Comparison of ENCODE assay signal across 8 mouse cellular contexts in genomic region chr13:41079421-41079780, GRCm38 (mm10). TPM values are rescaled to one million over a fixed set of nuclear protein-coding genes. Genes with fewer than 3 reads are reported as not detected.
DNase-seq lines count a peak whose midpoint lies in the region; ATAC-seq and TF ChIP-seq lines count a peak whose summit lies in the region.

TSS of gene Mak (minus strand) at chr13:41079706.

- WGBS in embryonic facial prominence, embryonic 14.5 days: 1% methylated on average over 27 of the region's 40 CpGs
- under 1% methylated on average over 40 of the region's 40 CpGs for WGBS in lung, embryonic 14.5 days
- 3% methylated on average over 36 of the region's 40 CpGs for WGBS in thymus, adult 2 months

- H3K27me3 ChIP-seq in embryonic facial prominence, embryonic 14.5 days (replicated peaks; ENCODE audit: control insufficient read depth, insufficient read depth, low read length): peaks cover 22% of the 10 kb centered on the region
- peaks cover 11% of the 10 kb centered on the region; the same call in 1 of the 2 replicates for H3K27me3 ChIP-seq in lung, embryonic 14.5 days (ENCODE audit: insufficient read depth, low read length)
- peaks cover 7% of the 10 kb centered on the region; the same call in 1 of the 2 replicates for H3K27me3 ChIP-seq in thymus, adult 2 months (ENCODE audit: control insufficient read depth, insufficient read depth, low read length)

- peak; percentile 32 to 57 for DNase-seq in urinary bladder, adult 18-20 months (ENCODE audit: low spot score in 2 of 2)
- no peak for DNase-seq in urinary bladder, postnatal 10 days (ENCODE audit: low spot score)
- DNase-seq in embryonic facial prominence, embryonic 14.5 days (ENCODE audit: low spot score): peak; percentile 85
- DNase-seq in layer of hippocampus, adult 8-10 months (ENCODE audit: low spot score in 2 of 2): peak; percentile 38 to 43
- peak; percentile 84 for DNase-seq in lung, embryonic 14.5 days
- peak; percentile 12 for DNase-seq in ovary, postnatal 10 days (ENCODE audit: low spot score)
- peak; percentile 47 for DNase-seq in thymus, adult 2 months

- peak; percentile 94 for ATAC-seq in embryonic facial prominence, embryonic 14.5 days (ENCODE audit: low read depth)
- peak; percentile 50 to 81 for ATAC-seq in hematopoietic stem cell, adult 5-6 weeks (replicated peaks in 1 of 2; ENCODE audit: insufficient read depth in 1 of 2, low FRiP score in 2 of 2, low TSS enrichment in 1 of 2, low read depth in 1 of 2, poor library complexity in 2 of 2, severe bottlenecking in 2 of 2)
- peak; percentile 89 for ATAC-seq in lung, embryonic 14.5 days (ENCODE audit: insufficient read depth)

- H3K4me2 ChIP-seq in embryonic facial prominence, embryonic 14.5 days (ENCODE audit: low read depth, low read length): peak within 1 kb of the TSS; percentile 88
- peak within 1 kb of the TSS; percentile 79 for H3K4me2 ChIP-seq in lung, embryonic 14.5 days

- H3K27ac ChIP-seq in embryonic facial prominence, embryonic 14.5 days (replicated peaks; ENCODE audit: low read depth, low read length): no peak within 1 kb of the TSS
- no peak within 1 kb of the TSS for H3K27ac ChIP-seq in lung, embryonic 14.5 days (ENCODE audit: low read depth)
- H3K27ac ChIP-seq in thymus, adult 2 months (ENCODE audit: control insufficient read depth, insufficient read depth, low read length): no peak within 1 kb of the TSS

- H3K4me1 ChIP-seq in embryonic facial prominence, embryonic 14.5 days (ENCODE audit: control insufficient read depth, insufficient read depth, low read length): 0 out of 2 replicates have a peak, but pooled peaks cover 7% of the 10 kb centered on the region
- H3K4me1 ChIP-seq in lung, embryonic 14.5 days (ENCODE audit: insufficient read depth): no peaks in the 10 kb centered on the region; the same call in none of the 2 replicates
- H3K4me1 ChIP-seq in thymus, adult 2 months (replicated peaks; ENCODE audit: control insufficient read depth, insufficient read depth, low read length): peaks cover 3% of the 10 kb centered on the region

- no peaks in the 10 kb centered on the region for H3K36me3 ChIP-seq in embryonic facial prominence, embryonic 14.5 days (ENCODE audit: control insufficient read depth, insufficient read depth, low read length)
- no peaks in the 10 kb centered on the region for H3K36me3 ChIP-seq in lung, embryonic 14.5 days (ENCODE audit: insufficient read depth)
- no peaks in the 10 kb centered on the region for H3K36me3 ChIP-seq in thymus, adult 2 months (ENCODE audit: control insufficient read depth, insufficient read depth, low read length)

- H3K9ac ChIP-seq in embryonic facial prominence, embryonic 14.5 days (ENCODE audit: low read depth, low read length): peak within 1 kb of the TSS; percentile 58
- peak within 1 kb of the TSS; percentile 42 for H3K9ac ChIP-seq in lung, embryonic 14.5 days

- no peak for TF ChIP-seq CTCF in lung, embryonic 14.5 days (IDR thresholded peaks at IDR 0.05; ENCODE audit: low read depth)
- no peak for TF ChIP-seq CTCF in thymus, adult 2 months (IDR thresholded peaks at IDR 0.05; ENCODE audit: borderline replicate concordance, control insufficient read depth, extremely low read depth, insufficient read depth, low read length, poor library complexity)

- no peaks in the 10 kb centered on the region for H3K9me3 ChIP-seq in embryonic facial prominence, embryonic 14.5 days (ENCODE audit: control insufficient read depth, low read length)
- no peaks in the 10 kb centered on the region for H3K9me3 ChIP-seq in lung, embryonic 14.5 days (ENCODE audit: low read depth, low read length)

- TF ChIP-seq POLR2A in thymus, adult 2 months (IDR thresholded peaks at IDR 0.05; ENCODE audit: control insufficient read depth, extremely low read depth, insufficient read depth, low read length, poor library complexity): no peak

- H3K4me3 ChIP-seq in embryonic facial prominence, embryonic 14.5 days (ENCODE audit: low read depth, low read length): peak within 1 kb of the TSS; percentile 53
- peak within 1 kb of the TSS; percentile 41 for H3K4me3 ChIP-seq in lung, embryonic 14.5 days (ENCODE audit: low read depth, low read length)
- H3K4me3 ChIP-seq in thymus, adult 2 months (ENCODE audit: control insufficient read depth, insufficient read depth, low read length): peak within 1 kb of the TSS; percentile 12; the same call in 1 of the 2 replicates

RNA-seq across cellular contexts. Expression of gene Mak, which starts in this region (rescaled TPM):
- 1.5 and 2.9 TPM in 2 replicates for polyA plus RNA-seq in embryonic facial prominence, embryonic 14.5 days (2014; fragmentation: Nextera tagmentation; extraction: Ambion mirVana)
- not detected in 2 replicates for total RNA-seq in hematopoietic stem cell, adult 5-6 weeks (2017)
- total RNA-seq in layer of hippocampus, adult 8-10 months (2022): 1 to 10 TPM; 1.6 to 2.9 (median 2.0) TPM
- 0.93 and 1.2 TPM in 2 replicates for polyA plus RNA-seq in lung, embryonic 14.5 days (2014; fragmentation: Nextera tagmentation; extraction: Ambion mirVana)
- polyA plus RNA-seq in thymus, adult 2 months (2012; rRNA removed): 0.10 and 0.13 TPM in 2 replicates

Comparison
In these comparisons a context has a peak if more than half of its experiments do, and no peak if none do; other contexts are left out.
1. Peak in ATAC-seq in hematopoietic stem cell, adult 5-6 weeks; RNA of the gene not detected or under 1 TPM.
2. Peak in DNase-seq and H3K4me3 ChIP-seq in thymus, adult 2 months; RNA of the gene not detected or under 1 TPM.